ENCODE assay signal across 8 mouse cellular contexts in the genomic region with DNA sequence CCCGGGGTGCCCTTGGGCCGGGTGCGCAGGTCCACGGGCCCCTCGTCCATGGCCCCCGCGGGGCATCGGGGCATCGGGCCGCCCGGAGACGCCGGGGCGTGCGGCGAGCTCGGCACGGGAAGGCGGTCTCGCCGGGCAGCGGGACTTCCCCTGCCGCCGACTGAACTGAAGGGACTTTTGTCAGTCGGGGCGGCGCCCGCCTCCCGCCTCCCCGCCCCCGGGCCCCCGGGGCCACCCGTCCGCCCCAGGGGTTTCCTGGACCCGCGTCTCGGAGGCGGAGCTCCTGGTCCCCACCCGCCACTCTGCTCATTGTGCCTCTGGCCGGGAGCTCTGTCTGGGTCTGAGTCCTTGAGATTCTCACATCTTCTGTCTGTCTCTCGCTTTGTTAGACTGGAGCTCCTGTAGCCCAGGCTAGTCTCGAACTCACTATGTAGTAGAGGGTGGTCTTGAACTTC. TPM values are rescaled to one million over a fixed set of nuclear protein-coding genes. Genes with fewer than 3 reads are reported as not detected.
DNase-seq lines count a peak whose midpoint lies in the region; ATAC-seq lines count a peak whose summit lies in the region.

A gene (minus strand): TSS at position 167 of the 455 bp plus-strand sequence.

- H3K27ac ChIP-seq in forebrain, embryonic 15.5 days (replicated peaks): no peak within 1 kb of the TSS
- H3K27ac ChIP-seq in hindbrain, embryonic 10.5 days: peak within 1 kb of the TSS; percentile 73
- H3K27ac ChIP-seq in limb, embryonic 13.5 days: peak within 1 kb of the TSS; percentile 69
- no peak within 1 kb of the TSS for H3K27ac ChIP-seq in midbrain, embryonic 15.5 days

- H3K36me3 ChIP-seq in forebrain, embryonic 15.5 days: no peaks in the 10 kb centered on the region
- no peaks in the 10 kb centered on the region for H3K36me3 ChIP-seq in hindbrain, embryonic 10.5 days
- H3K36me3 ChIP-seq in limb, embryonic 13.5 days: no peaks in the 10 kb centered on the region
- no peaks in the 10 kb centered on the region for H3K36me3 ChIP-seq in midbrain, embryonic 15.5 days (replicated peaks)

- WGBS in forebrain, embryonic 15.5 days: 1% methylated on average over 42 of the region's 42 CpGs
- WGBS in hindbrain, embryonic 10.5 days: 1% methylated on average over 42 of the region's 42 CpGs
- 2% methylated on average over 39 of the region's 42 CpGs for WGBS in limb, embryonic 13.5 days
- WGBS in midbrain, embryonic 15.5 days: 2% methylated on average over 36 of the region's 42 CpGs

- peak within 1 kb of the TSS; percentile 28 for H3K4me3 ChIP-seq in forebrain, embryonic 15.5 days
- peak within 1 kb of the TSS; percentile 50 for H3K4me3 ChIP-seq in hindbrain, embryonic 10.5 days
- H3K4me3 ChIP-seq in limb, embryonic 13.5 days: peak within 1 kb of the TSS; percentile 45
- peak within 1 kb of the TSS; percentile 26 for H3K4me3 ChIP-seq in midbrain, embryonic 15.5 days

- peak; percentile 59 for DNase-seq in ovary, postnatal 36 days (ENCODE audit: low spot score)
- no peak for DNase-seq in ovary, postnatal 10 days (ENCODE audit: low spot score)
- peak; percentile 24 for DNase-seq in hindbrain, embryonic 10.5 days (ENCODE audit: low spot score)
- DNase-seq in thymus, postnatal 0 days (ENCODE audit: low spot score): peak; percentile 40

- H3K4me2 ChIP-seq in forebrain, embryonic 15.5 days (replicated peaks): peak within 1 kb of the TSS; percentile 39
- peak within 1 kb of the TSS; percentile 69 for H3K4me2 ChIP-seq in limb, embryonic 13.5 days (replicated peaks)
- peak within 1 kb of the TSS; percentile 50 for H3K4me2 ChIP-seq in midbrain, embryonic 15.5 days

- peaks cover 6% of the 10 kb centered on the region for H3K4me1 ChIP-seq in forebrain, embryonic 15.5 days
- H3K4me1 ChIP-seq in hindbrain, embryonic 10.5 days (replicated peaks): peaks cover 29% of the 10 kb centered on the region
- H3K4me1 ChIP-seq in limb, embryonic 13.5 days: peaks cover 32% of the 10 kb centered on the region
- peaks cover 6% of the 10 kb centered on the region for H3K4me1 ChIP-seq in midbrain, embryonic 15.5 days

- peaks cover 50% of the 10 kb centered on the region for H3K27me3 ChIP-seq in forebrain, embryonic 15.5 days
- H3K27me3 ChIP-seq in hindbrain, embryonic 10.5 days (ENCODE audit: insufficient read depth, poor library complexity, severe bottlenecking): peaks cover 84% of the 10 kb centered on the region
- H3K27me3 ChIP-seq in limb, embryonic 13.5 days: peaks cover 57% of the 10 kb centered on the region
- peaks cover 39% of the 10 kb centered on the region for H3K27me3 ChIP-seq in midbrain, embryonic 15.5 days (replicated peaks)

- H3K9ac ChIP-seq in forebrain, embryonic 15.5 days (replicated peaks): no peak within 1 kb of the TSS
- peak within 1 kb of the TSS; percentile 65 for H3K9ac ChIP-seq in limb, embryonic 13.5 days
- H3K9ac ChIP-seq in midbrain, embryonic 15.5 days: no peak within 1 kb of the TSS

- no peak for ATAC-seq in forebrain, embryonic 15.5 days (replicated peaks)
- ATAC-seq in limb, embryonic 13.5 days (ENCODE audit: low FRiP score, low read depth): no peak
- ATAC-seq in midbrain, embryonic 15.5 days (replicated peaks): no peak
- no peak for ATAC-seq in cerebellum, adult (ENCODE audit: insufficient number of reproducible peaks, low FRiP score, low TSS enrichment)

- 0 out of 2 replicates have a peak, but pooled peaks cover 3% of the 10 kb centered on the region for H3K9me3 ChIP-seq in forebrain, embryonic 15.5 days
- peaks cover 20% of the 10 kb centered on the region for H3K9me3 ChIP-seq in hindbrain, embryonic 10.5 days
- peaks cover 6% of the 10 kb centered on the region; the same call in 1 of the 2 replicates for H3K9me3 ChIP-seq in limb, embryonic 13.5 days
- H3K9me3 ChIP-seq in midbrain, embryonic 15.5 days: no peaks in the 10 kb centered on the region

RNA-seq across cellular contexts. Expression of the gene that starts here (rescaled TPM):
- polyA plus RNA-seq in forebrain, embryonic 15.5 days (2015; fragmentation: Nextera tagmentation; extraction: Ambion mirVana): 1.0 and 1.3 TPM in 2 replicates
- 0.60 and 0.78 TPM in 2 replicates for polyA plus RNA-seq in hindbrain, embryonic 10.5 days (2016; fragmentation: Nextera tagmentation; extraction: Ambion mirVana)
- polyA plus RNA-seq in limb, embryonic 13.5 days (2015; fragmentation: Nextera tagmentation; extraction: Ambion mirVana): 1.5 and 2.0 TPM in 2 replicates
- 0.89 and 1.7 TPM in 2 replicates for polyA plus RNA-seq in midbrain, embryonic 15.5 days (2015; fragmentation: Nextera tagmentation; extraction: Ambion mirVana)
- 9.5 and 13.1 TPM in 2 replicates for polyA plus RNA-seq in thymus, postnatal 0 days (2015; fragmentation: Nextera tagmentation; extraction: Ambion mirVana)

Comparison
In these comparisons a context has a peak if more than half of its experiments do, and no peak if none do; other contexts are left out.
1. Peak in DNase-seq, H3K4me3 ChIP-seq and H3K27ac ChIP-seq in hindbrain, embryonic 10.5 days; RNA of the gene not detected or under 1 TPM.